Mouse (Mus musculus) thymus, adult 2 months (tissue): ENCODE data around the gene Olfr172.

ENCODE experiments used
- CTCF ChIP-seq: fragments of 200-500 bp; IDR thresholded peaks from 2 replicates; pipeline ENCODE4 v1.5.1; 2012; ENCODE audit warnings: mild to moderate bottlenecking, control low read depth, low read length, moderate library complexity, borderline replicate concordance; ENCODE audit not compliant: control insufficient read depth, poor library complexity, insufficient read depth; ENCODE audit errors: extremely low read depth
- POLR2A ChIP-seq: fragments of 200-500 bp; IDR thresholded peaks from 2 replicates; pipeline ENCODE4 v1.6.1; 2012; ENCODE audit warnings: mild to moderate bottlenecking, low read length, control low read depth, moderate library complexity; ENCODE audit not compliant: control insufficient read depth, poor library complexity, insufficient read depth; ENCODE audit errors: extremely low read depth

DNA sequence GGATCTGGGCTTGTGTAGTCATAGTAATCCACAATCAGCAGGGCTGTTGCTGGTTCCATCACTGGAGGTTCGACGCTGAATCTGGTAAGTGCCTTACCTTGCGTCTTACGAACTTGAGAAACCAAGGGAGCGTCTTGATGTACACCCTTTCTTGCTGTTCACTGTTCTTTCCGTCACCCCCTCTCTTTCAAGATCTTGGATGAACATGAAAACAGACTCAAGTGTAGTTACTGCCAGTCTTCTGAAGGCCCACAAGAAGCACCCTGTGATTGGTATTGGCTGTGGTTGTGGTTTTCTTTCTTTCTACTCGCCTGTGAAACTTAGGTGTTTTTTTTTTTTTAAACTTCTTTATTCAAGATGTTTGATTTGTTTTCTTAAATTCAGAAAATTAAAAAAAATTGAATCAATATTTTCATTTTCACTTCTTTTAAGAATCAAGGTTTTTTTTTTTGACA is 44.3 kb downstream of the Olfr172 start, which contains the start of gene Gpr15:
- TF ChIP-seq POLR2A (no peak), CTCF (no peak)
